ENCODE assay signal across 19 mouse cellular contexts in the genomic region with DNA sequence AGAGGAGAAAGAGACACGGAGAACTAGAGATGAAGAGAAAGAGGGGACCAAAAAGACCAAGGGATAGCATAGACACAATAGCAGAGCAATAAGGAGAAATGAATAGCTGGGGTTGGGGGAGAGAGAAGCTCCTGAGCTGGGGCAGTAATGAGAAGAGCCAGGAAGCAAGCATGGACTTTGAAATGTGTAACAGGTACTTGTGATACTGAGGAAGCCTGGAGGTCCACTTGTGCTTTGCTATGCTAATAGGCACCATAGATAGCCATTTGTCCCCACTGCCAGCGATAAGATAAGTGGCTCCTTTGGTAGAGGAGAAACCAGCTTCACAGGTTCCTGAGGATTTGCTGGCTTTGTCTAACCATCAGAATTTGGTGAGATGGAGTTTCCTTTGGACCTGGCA.
"Had no signal": no experiment of that assay in that cellular context is flagged by ENCODE, and none has a peak within 500 bp of the region (broad histone marks: within the 10 kb centered on the region; RNA-seq: fewer than 3 reads in every experiment).

No protein-coding gene starts in this region.

- H3K27ac ChIP-seq: liver, embryonic 15.5 days; lung, embryonic 15.5 days; macrophage; midbrain, embryonic 13.5 days; midbrain, embryonic 15.5 days; neural tube, embryonic 12.5 days had no signal

- H3K9me3 ChIP-seq: liver, embryonic 15.5 days; lung, embryonic 15.5 days; megakaryocyte, embryonic 14.5 days; midbrain, embryonic 13.5 days; midbrain, embryonic 15.5 days; neural tube, embryonic 12.5 days had no signal

- DNase-seq: liver, postnatal 0 days; lung, adult 2 months; lung, postnatal 14 days; lung, postnatal 36 days; right cerebral cortex, postnatal 25 days; right cerebral cortex, postnatal 4 days; spleen, adult 18-20 months; thymus, adult 18-20 months; thymus, postnatal 14 days; thymus, postnatal 36 days had no signal

- H3K9ac ChIP-seq: liver, embryonic 15.5 days; liver, postnatal 0 days; lung, embryonic 15.5 days; midbrain, embryonic 13.5 days; midbrain, embryonic 15.5 days; neural tube, embryonic 12.5 days had no signal

- H3K4me1 ChIP-seq: lung, embryonic 15.5 days; midbrain, embryonic 13.5 days; neural tube, embryonic 12.5 days had no signal

- H3K4me3 ChIP-seq: liver, embryonic 15.5 days; lung, embryonic 15.5 days; megakaryocyte, embryonic 14.5 days; midbrain, embryonic 13.5 days; midbrain, embryonic 15.5 days; neural tube, embryonic 12.5 days had no signal

- H3K36me3 ChIP-seq: liver, embryonic 15.5 days; lung, embryonic 15.5 days; midbrain, embryonic 13.5 days; midbrain, embryonic 15.5 days; neural tube, embryonic 12.5 days had no signal

- H3K4me2 ChIP-seq: liver, embryonic 15.5 days; lung, embryonic 15.5 days; midbrain, embryonic 11.5 days; midbrain, embryonic 13.5 days; midbrain, embryonic 15.5 days; neural tube, embryonic 12.5 days had no signal

- H3K27me3 ChIP-seq: liver, embryonic 15.5 days; lung, embryonic 15.5 days; megakaryocyte, embryonic 14.5 days; midbrain, embryonic 13.5 days; midbrain, embryonic 15.5 days; neural tube, embryonic 12.5 days had no signal

- ATAC-seq: liver, postnatal 0 days; lung, postnatal 0 days; midbrain, embryonic 13.5 days; midbrain, embryonic 15.5 days had no signal
